Mouse (Mus musculus) intestine, embryonic 14.5 days (tissue): ENCODE results near the gene Ust. TPM values are rescaled to one million over a fixed set of nuclear protein-coding genes. Genes with fewer than 3 reads are reported as not detected.

Source experiments
- ATAC-seq: fragments of 200-750 bp; cut with Nextera tagmentation; replicated peaks from 2 replicates; pipeline ENCODE4 v1.8.0; 2017; ENCODE audit warnings: low read depth, moderate number of reproducible peaks, moderate TSS enrichment, moderate library complexity; ENCODE audit not compliant: low FRiP score, low TSS enrichment
- DNase-seq: peaks from one replicate; pipeline ENCODE4 v3.0.0-alpha.2; 2018; ENCODE audit warnings: low spot score
- H3K27ac ChIP-seq: fragments of 300-500 bp; sonication (generic); 2 replicates; pipeline ENCODE4 v1.5.1; 2014; ENCODE audit warnings: low read depth, mild to moderate bottlenecking, control low read depth
- H3K27me3 ChIP-seq: fragments of 300-500 bp; sonication (generic); replicated peaks from 2 replicates; pipeline ENCODE4 v1.6.1; 2014; ENCODE audit warnings: low read length, control low read depth; ENCODE audit not compliant: control insufficient read depth, insufficient read depth
- H3K36me3 ChIP-seq: fragments of 300-500 bp; sonication (generic); 2 replicates; pipeline ENCODE4 v1.6.1; 2014; ENCODE audit warnings: low read length, control low read depth; ENCODE audit not compliant: control insufficient read depth, insufficient read depth
- H3K4me1 ChIP-seq: fragments of 300-500 bp; sonication (generic); replicated peaks from 2 replicates; pipeline ENCODE4 v1.6.1; 2014; ENCODE audit warnings: low read length, control low read depth, mixed read lengths; ENCODE audit not compliant: control insufficient read depth, insufficient read depth
- H3K4me2 ChIP-seq: fragments of 300-500 bp; sonication (generic); 2 replicates; pipeline ENCODE4 v1.6.1; 2014; ENCODE audit warnings: low read length
- H3K4me3 ChIP-seq: fragments of 300-500 bp; sonication (generic); 2 replicates; pipeline ENCODE4 v1.5.1; 2014; ENCODE audit warnings: low read depth, low read length, control low read depth, mixed read lengths
- H3K9ac ChIP-seq: fragments of 300-500 bp; sonication (generic); 2 replicates; pipeline ENCODE4 v1.6.1; 2014; ENCODE audit warnings: mild to moderate bottlenecking, low read length
- H3K9me3 ChIP-seq: fragments of 300-500 bp; sonication (generic); 2 replicates; pipeline ENCODE4 v1.6.1; 2016; ENCODE audit warnings: low read length, control low read depth; ENCODE audit not compliant: control insufficient read depth
- WGBS: fragments of 180-500 bp; shearing (Covaris S2); extraction: QIAGEN DNeasy Blood & Tissue Kit; methylation state at CpG from one replicate; pipeline ENCODE4 v1.1.7; 2014; 5-methylcytosine and 5-hydroxymethylcytosine counted together
- polyA plus RNA-seq: library from polyadenylated mRNA; unstranded; fragments of >200 nt; fragmentation: Nextera tagmentation; extraction: Ambion mirVana; gene quantifications from 2 replicates; pipeline ENCODE4 v1.2.1, GENCODE M21; 2014

Gene Ust
- polyA plus RNA-seq, 1 experiment from 2014 or later, result 4.8 TPM

GRCm38 (mm10) chr10:8299166-8299565, 219.5 kb downstream of the Ust start:
- Histone ChIP-seq H3K27me3 (no peaks in the 10 kb centered on the region), H3K4me3 (no peak overlapping the region), H3K4me1 (no peaks in the 10 kb centered on the region), H3K4me2 (no peak overlapping the region), H3K27ac (no peak overlapping the region), H3K9ac (no peak overlapping the region), H3K36me3 (no peaks in the 10 kb centered on the region), H3K9me3 (no peaks in the 10 kb centered on the region)
- ATAC-seq, result no peak
- DNase-seq, result no peak
- 85% methylated on average over 1 of the region's 1 CpGs for WGBS

GRCm38 (mm10) chr10:8297214-8297613, 221.4 kb downstream of the Ust start:
- Histone ChIP-seq H3K9me3 (no peaks in the 10 kb centered on the region), H3K27me3 (no peaks in the 10 kb centered on the region), H3K4me3 (no peak overlapping the region), H3K9ac (no peak overlapping the region), H3K4me1 (no peaks in the 10 kb centered on the region), H3K4me2 (no peak overlapping the region), H3K27ac (no peak overlapping the region), H3K36me3 (no peaks in the 10 kb centered on the region)
- no peak for DNase-seq
- ATAC-seq, result no peak
- WGBS, result 48% methylated on average over 2 of the region's 2 CpGs

- WGBS, result 61% methylated on average over 5 of the region's 5 CpGs
- Histone ChIP-seq H3K9ac (no peak overlapping the region), H3K27me3 (no peaks in the 10 kb centered on the region), H3K36me3 (no peaks in the 10 kb centered on the region), H3K27ac (no peak overlapping the region), H3K4me2 (no peak overlapping the region), H3K9me3 (no peaks in the 10 kb centered on the region), H3K4me3 (no peak overlapping the region), H3K4me1 (no peaks in the 10 kb centered on the region; the same call in 1 of the 2 replicates)
- ATAC-seq, result no peak
- DNase-seq, result no peak
These were observed 228.0 kb downstream of the Ust start for GRCm38 (mm10) chr10:8290661-8291060.

- 11% methylated on average over 6 of the region's 6 CpGs for WGBS
- peak; percentile 53 for DNase-seq
- no peaks in the 10 kb centered on the region for H3K9me3 ChIP-seq
- H3K4me1 ChIP-seq, result no peaks in the 10 kb centered on the region; the same call in 1 of the 2 replicates
- peak; percentile 55 for ATAC-seq
- H3K4me2 ChIP-seq, result no peak overlapping the region
- H3K36me3 ChIP-seq, result no peaks in the 10 kb centered on the region
- no peak overlapping the region for H3K27ac ChIP-seq
- no peak overlapping the region for H3K9ac ChIP-seq
- H3K27me3 ChIP-seq, result no peaks in the 10 kb centered on the region
- no peak overlapping the region for H3K4me3 ChIP-seq
These were observed 231.3 kb downstream of the Ust start for GRCm38 (mm10) chr10:8287350-8287791.

GRCm38 (mm10) chr10:8283991-8284390, 234.6 kb downstream of the Ust start:
- no peaks in the 10 kb centered on the region; the same call in 1 of the 2 replicates for H3K4me1 ChIP-seq
- H3K9me3 ChIP-seq, result no peaks in the 10 kb centered on the region
- H3K4me3 ChIP-seq, result no peak overlapping the region
- WGBS, result 81% methylated on average over 3 of the region's 3 CpGs
- no peaks in the 10 kb centered on the region for H3K36me3 ChIP-seq
- H3K4me2 ChIP-seq, result no peak overlapping the region
- no peaks in the 10 kb centered on the region for H3K27me3 ChIP-seq
- H3K9ac ChIP-seq, result no peak overlapping the region
- ATAC-seq (no peak), DNase-seq (no peak)
- H3K27ac ChIP-seq, result no peak overlapping the region

- Histone ChIP-seq H3K9ac (no peak overlapping the region), H3K4me1 (no peaks in the 10 kb centered on the region), H3K4me3 (no peak overlapping the region), H3K27ac (no peak overlapping the region), H3K4me2 (no peak overlapping the region), H3K36me3 (no peaks in the 10 kb centered on the region), H3K9me3 (no peaks in the 10 kb centered on the region), H3K27me3 (no peaks in the 10 kb centered on the region)
- no peak for DNase-seq
- no peak for ATAC-seq
- 91% methylated on average over 5 of the region's 5 CpGs for WGBS
These were observed 241.5 kb downstream of the Ust start for GRCm38 (mm10) chr10:8277094-8277493.

- Histone ChIP-seq H3K4me1 (no peaks in the 10 kb centered on the region), H3K27ac (no peak overlapping the region), H3K4me3 (no peak overlapping the region), H3K4me2 (no peak overlapping the region), H3K27me3 (no peaks in the 10 kb centered on the region), H3K36me3 (no peaks in the 10 kb centered on the region), H3K9ac (no peak overlapping the region), H3K9me3 (no peaks in the 10 kb centered on the region)
- DNase-seq, result no peak
- 90% methylated on average over 4 of the region's 4 CpGs for WGBS
- no peak for ATAC-seq
These were observed 248.9 kb downstream of the Ust start for GRCm38 (mm10) chr10:8269681-8270080.

- H3K27me3 ChIP-seq, result no peaks in the 10 kb centered on the region
- H3K36me3 ChIP-seq, result no peaks in the 10 kb centered on the region
- H3K9ac ChIP-seq, result no peak overlapping the region
- H3K9me3 ChIP-seq, result no peaks in the 10 kb centered on the region
- ATAC-seq (no peak), DNase-seq (no peak)
- no peak overlapping the region for H3K4me3 ChIP-seq
- H3K4me2 ChIP-seq, result no peak overlapping the region
- no peaks in the 10 kb centered on the region for H3K4me1 ChIP-seq
- no peak overlapping the region for H3K27ac ChIP-seq
- WGBS, result 21% methylated on average over 4 of the region's 4 CpGs
These were observed 258.9 kb downstream of the Ust start for GRCm38 (mm10) chr10:8259716-8260115.

GRCm38 (mm10) chr10:8250005-8250404, 268.6 kb downstream of the Ust start:
- Histone ChIP-seq H3K9me3 (no peaks in the 10 kb centered on the region), H3K4me1 (no peaks in the 10 kb centered on the region), H3K4me3 (no peak overlapping the region), H3K36me3 (no peaks in the 10 kb centered on the region), H3K9ac (no peak overlapping the region), H3K27me3 (no peaks in the 10 kb centered on the region), H3K27ac (no peak overlapping the region), H3K4me2 (no peak overlapping the region)
- 94% methylated on average over 3 of the region's 3 CpGs for WGBS
- DNase-seq (no peak), ATAC-seq (no peak)
